Mouse (Mus musculus): ENCODE data around the gene Lctl. TPM values are rescaled to one million over a fixed set of nuclear protein-coding genes. Genes with fewer than 3 reads are reported as not detected.
A peak's percentile ranks its signal among the peaks of the same experiment; 100 is the strongest.
"Not testable (repeated sequence)": the region's sequence is repeated elsewhere in the genome, so short reads cannot be mapped to it uniquely, and the experiment has no call there.

The Lctl gene
- polyA plus RNA-seq, 1 experiment from 2014 or later = 0.16 TPM

- Histone ChIP-seq H3K4me2 (peak within 1 kb of the TSS; percentile 73), H3K9ac (peak within 1 kb of the TSS; percentile 92), H3K4me1 (peaks cover 33% of the 10 kb centered on the region), H3K27me3 (no peaks in the 10 kb centered on the region), H3K36me3 (peaks cover 39% of the 10 kb centered on the region), H3K9me3 (replicated peaks) (no peaks in the 10 kb centered on the region), H3K4me3 (replicated peaks) (peak within 1 kb of the TSS; percentile 96), H3K27ac (peak within 1 kb of the TSS; percentile 99)
- ATAC-seq (replicated peaks; ENCODE audit: low FRiP score) = peak; percentile 90
- WGBS = under 1% methylated on average over 42 of the region's 42 CpGs
Observed at GRCm38 (mm10) chr9:64172816-64173665, 56.1 kb downstream of the Lctl start, which contains the start of the genes Zwilch and Rpl4. Zwilch (minus strand) TSS chr9:64173104. Rpl4 (plus strand) TSS chr9:64173375.

- WGBS = under 1% methylated on average over 16 of the region's 16 CpGs
- peak overlapping the region; percentile 92 for H3K9ac ChIP-seq
- peaks cover 43% of the 10 kb centered on the region for H3K36me3 ChIP-seq
- H3K27me3 ChIP-seq = no peaks in the 10 kb centered on the region
- peaks cover 38% of the 10 kb centered on the region for H3K4me1 ChIP-seq
- peak overlapping the region; percentile 96 for H3K4me3 ChIP-seq (replicated peaks)
- ATAC-seq (replicated peaks; ENCODE audit: low FRiP score) = no peak
- no peaks in the 10 kb centered on the region for H3K9me3 ChIP-seq (replicated peaks)
- peak overlapping the region; percentile 99 for H3K27ac ChIP-seq
- H3K4me2 ChIP-seq = peak overlapping the region; percentile 73
Observed at GRCm38 (mm10) chr9:64173666-64174220, 56.8 kb downstream of the Lctl start.

- peak overlapping the region; percentile 73 for H3K4me2 ChIP-seq
- 0 out of 2 replicates have a peak overlapping the region, but pooled peaks have one; percentile 99 for H3K27ac ChIP-seq
- peak overlapping the region; percentile 96 for H3K4me3 ChIP-seq (replicated peaks)
- H3K9me3 ChIP-seq (replicated peaks) = no peaks in the 10 kb centered on the region
- no peaks in the 10 kb centered on the region for H3K27me3 ChIP-seq
- ATAC-seq (replicated peaks; ENCODE audit: low FRiP score) = no peak
- H3K36me3 ChIP-seq = peaks cover 46% of the 10 kb centered on the region
- peaks cover 41% of the 10 kb centered on the region for H3K4me1 ChIP-seq
- peak overlapping the region; percentile 92 for H3K9ac ChIP-seq
Observed at GRCm38 (mm10) chr9:64174341-64174740, 57.4 kb downstream of the Lctl start.

GRCm38 (mm10) chr9:64174766-64175165 is 57.8 kb downstream of the Lctl start:
- Histone ChIP-seq H3K4me1 (peaks cover 44% of the 10 kb centered on the region), H3K4me3 (replicated peaks) (peak overlapping the region; percentile 96), H3K36me3 (peaks cover 46% of the 10 kb centered on the region), H3K27ac (no peak overlapping the region), H3K9ac (peak overlapping the region; percentile 26; the same call in 1 of the 2 replicates), H3K9me3 (replicated peaks) (no peaks in the 10 kb centered on the region), H3K27me3 (no peaks in the 10 kb centered on the region), H3K4me2 (peak overlapping the region; percentile 73)
- no peak for ATAC-seq (replicated peaks; ENCODE audit: low FRiP score)
- WGBS = 57% methylated on average over 8 of the region's 8 CpGs

GRCm38 (mm10) chr9:64175378-64175777 is 58.4 kb downstream of the Lctl start:
- Histone ChIP-seq H3K36me3 (peaks cover 51% of the 10 kb centered on the region), H3K9ac (0 out of 2 replicates have a peak overlapping the region, but pooled peaks have one; percentile 10), H3K4me3 (replicated peaks) (no peak overlapping the region), H3K4me2 (peak overlapping the region; percentile 73; the same call in 1 of the 2 replicates), H3K4me1 (peaks cover 50% of the 10 kb centered on the region), H3K9me3 (replicated peaks) (no peaks in the 10 kb centered on the region), H3K27me3 (no peaks in the 10 kb centered on the region), H3K27ac (0 out of 2 replicates have a peak overlapping the region, but pooled peaks have one; percentile 45)
- no peak for ATAC-seq (replicated peaks; ENCODE audit: low FRiP score)
- WGBS = 87% methylated on average over 11 of the region's 11 CpGs

- ATAC-seq (replicated peaks; ENCODE audit: low FRiP score) = peak; percentile 70
- 44% methylated on average over 3 of the region's 3 CpGs for WGBS
- Histone ChIP-seq H3K4me2 (peak overlapping the region; percentile 60), H3K9ac (no peak overlapping the region), H3K27me3 (no peaks in the 10 kb centered on the region), H3K4me1 (peaks cover 34% of the 10 kb centered on the region), H3K9me3 (replicated peaks) (no peaks in the 10 kb centered on the region), H3K4me3 (replicated peaks) (peak overlapping the region; percentile 66), H3K36me3 (peaks cover 82% of the 10 kb centered on the region), H3K27ac (peak overlapping the region; percentile 90)
Observed at GRCm38 (mm10) chr9:64178610-64178973, 61.6 kb downstream of the Lctl start.

- H3K4me3 ChIP-seq (replicated peaks) = peak within 1 kb of the TSS; percentile 66
- H3K27ac ChIP-seq = peak within 1 kb of the TSS; percentile 90
- WGBS = under 1% methylated on average over 35 of the region's 35 CpGs
- H3K9ac ChIP-seq = peak within 1 kb of the TSS; percentile 52
- H3K27me3 ChIP-seq = no peaks in the 10 kb centered on the region
- H3K36me3 ChIP-seq = peaks cover 85% of the 10 kb centered on the region
- peaks cover 34% of the 10 kb centered on the region for H3K4me1 ChIP-seq
- peak; percentile 94 for ATAC-seq (replicated peaks; ENCODE audit: low FRiP score)
- peak within 1 kb of the TSS; percentile 60 for H3K4me2 ChIP-seq
- no peaks in the 10 kb centered on the region for H3K9me3 ChIP-seq (replicated peaks)
Observed at GRCm38 (mm10) chr9:64178974-64179646, 62.2 kb downstream of the Lctl start, which contains the start of gene Snapc5. Snapc5 (plus strand) TSS chr9:64179274.

- Histone ChIP-seq H3K4me1 (peaks cover 15% of the 10 kb centered on the region), H3K36me3 (peaks cover 83% of the 10 kb centered on the region)
- ATAC-seq (replicated peaks; ENCODE audit: low FRiP score); H3K4me2 ChIP-seq; H3K4me3 ChIP-seq (replicated peaks); H3K27me3 ChIP-seq; H3K9ac ChIP-seq; H3K9me3 ChIP-seq (replicated peaks); H3K27ac ChIP-seq: not testable (repeated sequence)
- WGBS = 93% methylated on average over 5 of the region's 5 CpGs
Observed at GRCm38 (mm10) chr9:64183295-64183694, 66.3 kb downstream of the Lctl start.

GRCm38 (mm10) chr9:64184166-64184840 is 67.4 kb downstream of the Lctl start:
- no peak for ATAC-seq (replicated peaks; ENCODE audit: low FRiP score)
- peak overlapping the region; percentile 22; the same call in 1 of the 2 replicates for H3K27ac ChIP-seq
- 93% methylated on average over 5 of the region's 5 CpGs for WGBS
- H3K36me3 ChIP-seq = peaks cover 86% of the 10 kb centered on the region
- H3K4me3 ChIP-seq (replicated peaks) = no peak overlapping the region
- H3K9ac ChIP-seq = no peak overlapping the region
- H3K9me3 ChIP-seq (replicated peaks) = no peaks in the 10 kb centered on the region
- H3K27me3 ChIP-seq = no peaks in the 10 kb centered on the region
- H3K4me2 ChIP-seq = no peak overlapping the region
- H3K4me1 ChIP-seq = peaks cover 9% of the 10 kb centered on the region

Measured in kidney, embryonic 15.5 days (tissue).